Mouse (Mus musculus): ENCODE data around the gene Olfr669. TPM values are rescaled to one million over a fixed set of nuclear protein-coding genes. Genes with fewer than 3 reads are reported as not detected.

Gene Olfr669
- not detected for total RNA-seq (2023)

DNA sequence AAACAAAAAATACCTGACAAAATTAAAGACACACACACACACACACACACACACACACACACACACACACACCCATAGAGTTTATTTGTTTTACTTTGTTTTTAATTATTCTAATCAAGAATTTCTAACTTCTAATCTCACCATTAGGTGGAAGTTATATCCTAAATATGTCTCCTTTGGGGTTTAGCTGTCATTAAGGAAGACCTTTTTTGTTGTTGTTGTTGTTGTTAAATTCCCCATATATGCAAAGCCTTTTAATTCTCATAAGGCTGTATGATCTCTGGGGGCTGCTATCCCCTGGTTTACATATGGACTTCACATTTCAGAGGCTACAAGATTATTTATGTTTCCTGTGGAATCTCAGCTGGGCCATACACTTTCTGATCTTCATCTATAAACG, at the start of gene Olfr669:
Olfr669 (plus strand) TSS at position 301 of the 400 bp plus-strand sequence.

GRCm38 (mm10) chr7:104895852-104896251, 38.2 kb upstream of the Olfr669 start, which contains the start of gene Olfr666:
Gene Olfr666 (minus strand): TSS chr7:104895952.

GRCm38 (mm10) chr7:104921382-104921781, 12.7 kb upstream of the Olfr669 start, which contains the start of gene Olfr667:
Gene Olfr667 (minus strand): TSS chr7:104921482.

DNA sequence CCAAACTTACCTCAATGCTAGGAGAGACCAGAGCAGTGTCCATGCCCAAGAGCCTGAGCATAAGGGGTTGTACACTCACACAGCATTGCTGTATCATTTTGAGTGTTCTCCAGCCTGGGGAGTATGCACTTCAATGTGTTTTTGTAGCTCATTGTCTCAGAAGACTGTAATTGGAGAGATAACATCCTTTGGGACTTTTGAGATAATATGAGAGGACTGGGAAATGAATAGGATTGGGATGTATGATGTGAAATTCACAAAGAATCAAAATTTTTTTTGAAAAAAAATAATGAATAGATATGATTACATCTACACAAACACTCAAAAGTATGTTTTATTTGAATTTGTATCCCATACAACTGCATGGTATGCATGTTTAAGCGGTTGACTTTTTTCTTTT, 6.1 kb upstream of the Olfr669 start, which contains the start of gene Olfr668:
Olfr668 (minus strand) TSS at position 101 of the 400 bp plus-strand sequence.

GRCm38 (mm10) chr7:104962520-104962919, 28.5 kb downstream of the Olfr669 start, which contains the start of gene Olfr670:
Gene Olfr670 (minus strand): TSS chr7:104962620.

DNA sequence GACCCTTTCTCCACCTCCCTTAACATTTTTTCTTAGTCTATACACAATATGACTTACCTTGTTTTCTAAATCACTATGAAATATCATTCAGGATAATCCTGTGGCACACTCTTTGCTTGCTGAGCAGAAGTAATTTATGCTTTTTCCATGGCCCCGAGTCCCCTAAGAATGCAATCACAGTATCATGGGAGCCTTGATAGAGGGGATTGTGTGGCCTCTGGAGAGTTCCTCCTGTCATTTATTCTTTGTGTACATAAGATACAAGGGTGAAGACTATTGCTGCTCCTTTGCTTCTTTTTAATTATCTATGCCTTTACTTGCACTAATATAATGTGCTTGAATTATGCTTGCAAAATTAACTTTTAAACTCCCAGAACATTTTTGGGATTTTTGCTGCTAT, 45.0 kb downstream of the Olfr669 start, which contains the start of gene Olfr671:
Olfr671 (minus strand) TSS at position 101 of the 400 bp plus-strand sequence.

Other genes with a start within 250 kb of the Olfr669 start
- not detected for gene Olfr661, start 247.7 kb upstream of the Olfr669 start, total RNA-seq (2023)
- gene Usp17le, start 156.8 kb upstream of the Olfr669 start, total RNA-seq (2023), result not detected
- gene Usp17lb, start 91.6 kb upstream of the Olfr669 start, total RNA-seq (2023), result not detected
- not detected for gene Usp17la, start 77.2 kb upstream of the Olfr669 start, total RNA-seq (2023)
- not detected for gene Olfr665, start 56.2 kb upstream of the Olfr669 start, total RNA-seq (2023)
- not detected for gene Olfr666, start 38.3 kb upstream of the Olfr669 start, total RNA-seq (2023)
- not detected for gene Olfr667, start 12.8 kb upstream of the Olfr669 start, total RNA-seq (2023)
- gene Olfr668, start 6.2 kb upstream of the Olfr669 start, total RNA-seq (2023), result not detected
- gene Olfr670, start 28.4 kb downstream of the Olfr669 start, total RNA-seq (2023), result not detected
- not detected for gene Olfr671, start 44.9 kb downstream of the Olfr669 start, total RNA-seq (2023)
- not detected for gene Olfr672, start 67.8 kb downstream of the Olfr669 start, total RNA-seq (2023)
- not detected for gene Olfr675, start 94.2 kb downstream of the Olfr669 start, total RNA-seq (2023)
- not detected for gene Olfr676, start 98.5 kb downstream of the Olfr669 start, total RNA-seq (2023)
- not detected for gene Olfr677, start 117.1 kb downstream of the Olfr669 start, total RNA-seq (2023)
- not detected for gene Olfr678, start 130.2 kb downstream of the Olfr669 start, total RNA-seq (2023)
- not detected for gene Olfr679, start 147.0 kb downstream of the Olfr669 start, total RNA-seq (2023)
- not detected for gene Olfr680-ps1, start 158.6 kb downstream of the Olfr669 start, total RNA-seq (2023)
- gene Olfr681, start 182.6 kb downstream of the Olfr669 start, total RNA-seq (2023), result not detected
- gene Olfr683, start 212.8 kb downstream of the Olfr669 start, total RNA-seq (2023), result not detected
- not detected for gene Olfr684, start 229.4 kb downstream of the Olfr669 start, total RNA-seq (2023)

All from monocyte, adult 59 days (primary cell).